Mouse (Mus musculus) adrenal gland, postnatal 10 days (tissue): ENCODE data around the gene Hdac5. TPM values are rescaled to one million over a fixed set of nuclear protein-coding genes. Genes with fewer than 3 reads are reported as not detected.
A peak's percentile ranks its signal among the peaks of the same experiment; 100 is the strongest.
"Not testable (repeated sequence)": the region's sequence is repeated elsewhere in the genome, so short reads cannot be mapped to it uniquely, and the experiment has no call there.

ENCODE experiments used
- DNase-seq: peaks from one replicate; pipeline ENCODE4 v3.0.0; 2021; ENCODE audit warnings: mixed read lengths
- microRNA-seq: library from miRNA; unstranded; fragments of <30 nt; microRNA quantifications from one replicate; pipeline ENCODE4 v1.2.0, GENCODE M21; 2021
- total RNA-seq, 2 experiments: library from RNA; stranded (reverse); gene quantifications; 2 replicates each; pipeline ENCODE4 v1.2.3; 2021

Hdac5 gene
- total RNA-seq, 2 experiments from 2014 or later = 84.4 to 113 TPM

- DNase-seq = no peak
Measured at GRCm38 (mm10) chr11:102184253-102184645, 45.7 kb downstream of the Hdac5 start.

GRCm38 (mm10) chr11:102179836-102180235 lies 50.1 kb downstream of the Hdac5 start:
- no peak for DNase-seq

- no peak for DNase-seq
Measured at GRCm38 (mm10) chr11:102168689-102169088, 61.3 kb downstream of the Hdac5 start.

- no peak for DNase-seq
Measured at GRCm38 (mm10) chr11:102167539-102167938, 62.4 kb downstream of the Hdac5 start.

GRCm38 (mm10) chr11:102165971-102166722 lies 63.8 kb downstream of the Hdac5 start:
- no peak for DNase-seq

- DNase-seq = peak; percentile 22
Measured at GRCm38 (mm10) chr11:102159781-102160180, 70.2 kb downstream of the Hdac5 start.

GRCm38 (mm10) chr11:102158024-102158423 lies 71.9 kb downstream of the Hdac5 start:
- not testable (repeated sequence) for DNase-seq

- no peak for DNase-seq
Measured at GRCm38 (mm10) chr11:102156786-102157089, 73.2 kb downstream of the Hdac5 start.

GRCm38 (mm10) chr11:102156039-102156785 lies 73.8 kb downstream of the Hdac5 start, which contains the start of gene Tmem101:
Gene Tmem101 (minus strand): TSS chr11:102156404.
- DNase-seq = peak; percentile 95

- no peak for DNase-seq
Measured at GRCm38 (mm10) chr11:102147213-102147989, 82.6 kb downstream of the Hdac5 start.

- no peak for DNase-seq
Measured at GRCm38 (mm10) chr11:102146531-102146930, 83.4 kb downstream of the Hdac5 start.

- DNase-seq = peak; percentile 66
Measured at GRCm38 (mm10) chr11:102146005-102146404, 84.0 kb downstream of the Hdac5 start.

- peak; percentile 38 for DNase-seq
Measured at GRCm38 (mm10) chr11:102145471-102146001, 84.4 kb downstream of the Hdac5 start, which contains the start of gene Nags. Gene Nags (plus strand): TSS chr11:102145513.

- no peak for DNase-seq
Measured at GRCm38 (mm10) chr11:102144957-102145470, 85.0 kb downstream of the Hdac5 start.

Small RNAs within 50 kb of the gene (microRNA-seq; reads per million reads assigned to microRNA genes)
- gene Mir8101 = 10.6 reads per million, percentile 18 among the genes with 10 or more reads in this experiment

Other genes with a start within 250 kb of the Hdac5 start
- not detected for gene Cfap97d1, start 245.9 kb downstream of the Hdac5 start, total RNA-seq
- gene Dusp3, start 243.2 kb downstream of the Hdac5 start, total RNA-seq = 10 to 100 TPM; 93.3 to 96.3 TPM
- 10 to 100 TPM; 11.8 to 16.0 TPM for gene Mpp3, start 201.7 kb downstream of the Hdac5 start, total RNA-seq
- 10 to 100 TPM; 44.1 to 53.0 TPM for gene Cd300lg, start 188.7 kb downstream of the Hdac5 start, total RNA-seq
- gene Mpp2, start 141.7 kb downstream of the Hdac5 start, total RNA-seq = 10 to 100 TPM in 1 of 2 experiments, 1 to 10 TPM in 1; 8.7 to 10.3 TPM
- gene Ppy, start 128.8 kb downstream of the Hdac5 start, total RNA-seq = not detected
- gene Pyy, start 122.3 kb downstream of the Hdac5 start, total RNA-seq = not detected
- gene Nags, start 84.7 kb downstream of the Hdac5 start, total RNA-seq = 1 to 10 TPM; 2.4 to 6.6 TPM
- 10 to 100 TPM; 13.9 to 14.8 TPM for gene Tmem101, start 73.8 kb downstream of the Hdac5 start, total RNA-seq
- gene Lsm12, start 44.9 kb downstream of the Hdac5 start, total RNA-seq = 10 to 100 TPM; 77.5 to 80.8 TPM
- 10 to 100 TPM; 72.3 to 74.7 TPM for gene G6pc3, start 40.5 kb downstream of the Hdac5 start, total RNA-seq
- 1 to 10 TPM; 1.9 to 4.5 TPM for gene BC030867, start 18.7 kb upstream of the Hdac5 start, total RNA-seq
- gene Asb16, start 38.6 kb upstream of the Hdac5 start, total RNA-seq = 1 to 10 TPM; 1.1 to 2.6 TPM
- 10 to 100 TPM; 36.6 to 41.1 TPM for gene Tmub2, start 54.8 kb upstream of the Hdac5 start, total RNA-seq
- 10 to 100 TPM; 47.2 to 51.3 TPM for gene Atxn7l3, start 66.5 kb upstream of the Hdac5 start, total RNA-seq
- 100 to 1,000 TPM in 1 of 2 experiments, 10 to 100 TPM in 1; 96.3 to 100 TPM for gene Ubtf, start 89.6 kb upstream of the Hdac5 start, total RNA-seq
- gene Slc4a1, start 136.0 kb upstream of the Hdac5 start, total RNA-seq = 10 to 100 TPM; 26.6 to 64.2 TPM
- gene Rundc3a, start 163.2 kb upstream of the Hdac5 start, total RNA-seq = 10 to 100 TPM; 21.2 to 34.3 TPM
- 100 to 1,000 TPM; 327 to 377 TPM for gene Slc25a39, start 177.8 kb upstream of the Hdac5 start, total RNA-seq
- 100 to 1,000 TPM; 161 to 189 TPM for gene Grn, start 200.1 kb upstream of the Hdac5 start, total RNA-seq
- gene Fam171a2, start 217.5 kb upstream of the Hdac5 start, total RNA-seq = 10 to 100 TPM; 12.3 to 15.3 TPM
- 1 to 10 TPM; 4.3 to 5.7 TPM for gene Itga2b, start 240.0 kb upstream of the Hdac5 start, total RNA-seq